Mouse (Mus musculus) cerebellum, adult 11 months (tissue): ENCODE measurements around the gene Foxs1.

Source experiments
- DNase-seq: peaks from one replicate; pipeline ENCODE4 v3.0.0; 2022

Gene Foxs1

GRCm38 (mm10) chr2:152933048-152933447 lies at the start of gene Foxs1:
Foxs1 (minus strand) TSS chr2:152933208.
- DNase-seq, result no peak

- DNase-seq, result no peak
These were observed 44.0 kb upstream of the Foxs1 start for GRCm38 (mm10) chr2:152976991-152977390.

DNA sequence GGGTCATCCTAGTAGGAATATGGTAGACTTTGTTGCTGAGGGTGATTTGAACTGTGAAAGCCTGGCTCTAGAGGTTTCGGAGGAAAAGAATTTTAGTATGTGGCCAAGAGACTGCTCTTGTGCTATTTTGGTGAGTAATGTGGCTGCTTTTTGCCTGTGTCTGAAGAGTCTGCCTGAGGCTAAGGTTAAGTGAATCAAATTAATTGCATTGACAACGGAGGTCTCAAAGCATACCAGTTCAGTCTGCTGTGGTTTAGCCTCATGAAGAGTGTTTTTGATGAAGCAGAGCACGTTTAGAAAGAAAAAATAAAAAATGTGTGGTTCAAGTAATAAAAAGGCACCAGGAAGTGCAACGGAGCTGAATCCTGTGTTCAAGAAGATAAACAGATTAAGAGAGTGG lies 32.5 kb upstream of the Foxs1 start:
- DNase-seq, result no peak

DNA sequence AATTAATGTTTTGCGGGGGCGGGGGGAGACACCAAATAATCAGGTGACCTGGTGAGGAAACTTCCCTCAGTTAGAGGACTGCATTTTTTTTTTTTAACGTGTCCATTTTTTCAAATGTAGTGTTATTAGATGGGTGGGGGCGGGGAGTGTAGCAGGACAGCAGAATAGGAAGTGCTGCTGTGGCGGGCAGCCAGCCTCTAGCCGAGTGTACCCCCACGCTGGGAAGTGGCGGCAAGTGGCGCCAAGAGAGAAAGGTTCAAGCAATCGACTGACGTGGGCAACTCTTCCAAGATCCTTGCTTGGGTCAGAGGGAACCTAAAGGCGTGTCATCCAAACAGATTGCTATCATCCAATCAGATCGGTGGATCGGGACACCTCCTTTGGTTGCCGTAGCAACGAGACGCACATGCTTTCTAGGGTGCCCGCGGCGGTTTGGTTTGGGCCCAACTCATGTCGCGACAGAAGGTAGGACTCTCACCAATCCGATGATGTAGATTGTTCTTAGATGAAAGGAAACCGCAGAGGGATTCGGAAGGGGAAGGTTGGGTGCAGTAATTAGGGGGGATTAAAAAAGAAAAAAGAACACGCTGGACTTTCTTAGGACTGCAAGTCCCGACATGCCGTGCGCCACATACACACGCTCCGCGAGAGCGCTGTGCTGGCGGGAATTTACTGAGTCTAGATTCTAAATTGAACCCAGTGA lies 29.2 kb upstream of the Foxs1 start, which contains the start of gene Ttll9:
TSS of gene Ttll9 (plus strand) at position 395 of the 703 bp plus-strand sequence.
- DNase-seq, result peak; percentile 69

DNA sequence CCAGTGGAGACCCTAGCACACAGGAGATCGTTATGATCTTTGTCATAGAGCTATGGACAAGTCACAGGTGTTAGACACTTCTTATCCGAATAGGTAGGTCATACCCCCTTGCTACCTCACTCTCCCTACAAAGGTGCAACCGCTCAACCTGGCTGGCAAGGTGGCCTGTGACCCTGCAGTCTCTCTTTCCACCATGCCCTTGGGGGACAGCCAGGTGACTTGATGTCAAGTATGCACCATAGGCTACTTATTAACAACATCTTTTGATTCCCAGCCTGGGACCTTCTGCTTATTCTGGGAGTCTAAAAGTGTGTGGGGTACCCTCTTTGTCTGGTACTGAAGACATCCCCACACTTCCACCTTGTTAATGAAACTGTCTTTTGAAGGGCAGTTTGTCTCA lies 25.1 kb upstream of the Foxs1 start:
- no peak for DNase-seq

- no peak for DNase-seq
These were observed 19.1 kb upstream of the Foxs1 start for GRCm38 (mm10) chr2:152951850-152952720.

GRCm38 (mm10) chr2:152951065-152951849 lies 18.2 kb upstream of the Foxs1 start, which contains the start of gene Dusp15:
Dusp15 (minus strand) TSS chr2:152951698.
- peak; percentile 59 for DNase-seq

- DNase-seq, result no peak
These were observed 17.5 kb upstream of the Foxs1 start for GRCm38 (mm10) chr2:152950358-152951064.

DNA sequence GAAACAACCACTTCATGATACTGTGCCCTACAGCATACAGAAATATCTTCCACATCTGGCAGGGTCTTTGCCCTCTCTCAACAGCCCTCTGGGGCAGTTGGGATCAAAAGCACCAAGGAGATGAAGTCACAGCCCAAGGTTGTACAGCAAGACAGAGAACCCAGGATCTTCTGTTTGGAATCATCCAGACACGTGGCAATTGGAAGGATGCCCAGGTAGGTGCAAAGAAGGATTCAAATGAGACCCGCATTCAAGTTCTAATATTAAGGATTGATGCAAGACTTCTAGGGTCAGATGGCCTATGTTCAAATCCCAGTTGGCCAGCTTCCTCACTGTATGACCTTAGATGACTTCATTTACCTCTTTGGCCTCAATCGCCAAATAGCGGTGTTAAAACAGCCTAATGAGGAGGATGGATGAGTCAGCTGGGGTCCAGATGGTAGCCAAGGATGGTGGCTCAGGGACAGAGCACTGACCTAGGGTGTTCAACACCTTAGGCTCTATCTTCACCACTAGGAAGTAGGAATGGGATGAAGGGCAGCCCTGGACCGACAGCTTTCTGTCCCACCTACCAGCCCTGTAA lies 15.5 kb upstream of the Foxs1 start:
- no peak for DNase-seq

GRCm38 (mm10) chr2:152947098-152947497 lies 14.1 kb upstream of the Foxs1 start:
- no peak for DNase-seq

- DNase-seq, result no peak
These were observed 11.0 kb upstream of the Foxs1 start for GRCm38 (mm10) chr2:152944013-152944412.

- DNase-seq, result no peak
These were observed 10.6 kb upstream of the Foxs1 start for GRCm38 (mm10) chr2:152943568-152943967.

GRCm38 (mm10) chr2:152942898-152943515 lies 10.0 kb upstream of the Foxs1 start:
- no peak for DNase-seq

DNA sequence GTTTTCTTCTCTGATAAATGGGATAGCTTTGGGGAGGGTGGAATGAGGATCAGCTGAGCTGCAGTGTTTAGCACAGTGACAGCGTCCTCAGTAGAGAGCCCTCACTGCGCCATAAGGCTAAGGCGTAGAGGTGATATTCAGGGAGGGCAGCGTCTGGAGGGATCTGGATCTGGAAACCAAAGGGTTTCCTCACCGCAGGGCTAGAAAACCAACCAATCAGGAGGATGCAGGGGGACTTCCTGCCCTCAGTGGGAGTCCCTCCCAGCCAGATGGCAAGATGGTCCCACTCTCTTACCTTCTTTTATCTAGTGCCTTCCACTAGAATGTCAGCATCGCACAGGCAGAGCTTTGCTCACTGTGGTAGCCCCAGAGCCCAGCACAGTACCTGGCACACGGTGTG lies 8.8 kb upstream of the Foxs1 start:
- DNase-seq, result no peak

DNA sequence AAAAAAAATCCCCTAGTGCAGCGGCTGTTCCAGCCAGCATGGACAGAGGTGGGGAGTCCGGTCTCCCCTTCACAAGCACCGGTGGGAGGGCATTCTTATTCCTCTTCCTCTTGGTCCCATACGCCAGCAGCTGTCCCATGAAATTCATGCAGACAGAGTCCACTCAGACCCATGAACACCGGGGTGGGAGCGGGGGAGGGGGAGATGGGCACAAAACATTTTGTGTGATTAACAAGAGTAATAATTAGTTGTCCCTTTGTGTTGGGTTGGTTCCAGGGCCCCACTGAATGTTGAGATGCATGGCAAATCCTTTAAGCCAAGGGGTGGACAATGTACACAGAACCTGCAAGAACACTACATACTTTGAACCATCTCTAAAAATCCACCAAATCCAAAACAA lies 8.1 kb upstream of the Foxs1 start:
- DNase-seq, result no peak

- DNase-seq, result no peak
These were observed 6.8 kb upstream of the Foxs1 start for GRCm38 (mm10) chr2:152939846-152940245.

GRCm38 (mm10) chr2:152933614-152934013 lies 606 bp upstream of the Foxs1 start:
- DNase-seq, result peak; percentile 53

- no peak for DNase-seq
These were observed 1.4 kb downstream of the Foxs1 start for GRCm38 (mm10) chr2:152931456-152932160.

DNA sequence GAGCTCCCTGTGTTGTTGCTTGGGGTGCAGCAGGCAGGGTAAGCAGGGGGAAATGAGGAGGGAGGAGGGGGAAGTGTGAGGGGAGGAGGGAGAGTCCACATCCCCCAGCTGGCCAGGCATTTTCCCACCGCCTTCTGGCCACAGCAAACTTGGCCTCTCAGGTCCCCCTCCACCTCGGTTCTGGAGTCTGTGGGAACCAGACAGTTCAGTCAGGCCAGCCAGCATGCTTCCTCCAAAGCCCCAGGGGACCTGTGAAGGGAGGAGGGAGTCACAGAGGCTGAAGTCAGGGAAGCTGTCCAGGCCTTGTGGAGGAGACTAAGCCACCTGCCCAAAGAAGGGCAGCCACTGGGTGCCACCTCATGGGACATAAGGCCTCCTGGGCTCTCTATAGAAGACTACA lies 2.7 kb downstream of the Foxs1 start:
- no peak for DNase-seq

DNA sequence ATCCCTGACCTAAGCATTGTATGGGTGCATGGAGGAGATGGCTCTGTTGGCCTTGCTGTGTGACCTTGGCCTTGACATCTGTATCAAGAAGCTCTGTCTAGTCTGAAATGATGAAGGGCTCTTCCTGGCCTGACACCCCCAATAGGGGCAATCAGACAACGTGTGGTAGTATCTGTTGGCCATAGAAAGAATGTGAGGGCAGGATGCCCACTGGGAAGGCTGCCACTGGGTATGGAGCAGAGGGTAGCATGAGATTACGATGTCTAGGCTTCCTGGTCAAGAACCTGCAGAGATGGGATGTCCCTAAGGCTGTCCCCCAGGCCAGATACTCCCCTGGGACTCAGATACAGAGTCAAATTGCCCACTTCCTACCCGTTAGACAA lies 4.0 kb downstream of the Foxs1 start:
- no peak for DNase-seq
